ENCODE assay signal across 26 mouse cellular contexts in genomic region chr11:68029079-68029478, GRCm38 (mm10).
DNase-seq lines count a peak whose midpoint lies in the region; ATAC-seq and TF ChIP-seq lines count a peak whose summit lies in the region.
"Had no signal": no experiment of that assay in that cellular context is flagged by ENCODE, and none has a peak within 500 bp of the region (broad histone marks: within the 10 kb centered on the region; RNA-seq: fewer than 3 reads in every experiment).

No protein-coding gene starts in this region.

- no peaks in the 10 kb centered on the region for H3K9me3 ChIP-seq in heart, embryonic 12.5 days (replicated peaks)
- no peaks in the 10 kb centered on the region for H3K9me3 ChIP-seq in kidney, postnatal 0 days (replicated peaks; ENCODE audit: low read length)
- no peaks in the 10 kb centered on the region for H3K9me3 ChIP-seq in liver, embryonic 11.5 days (ENCODE audit: control insufficient read depth, low read length)
- H3K9me3 ChIP-seq: embryonic facial prominence, embryonic 13.5 days; forebrain, embryonic 10.5 days; heart, embryonic 15.5 days; hindbrain, embryonic 13.5 days; limb, embryonic 13.5 days; liver, embryonic 15.5 days; lung, embryonic 15.5 days; neural tube, embryonic 12.5 days had no signal

- H3K27me3 ChIP-seq in heart, embryonic 12.5 days (replicated peaks): no peaks in the 10 kb centered on the region
- H3K27me3 ChIP-seq in kidney, postnatal 0 days (ENCODE audit: insufficient read depth, low read length): no peaks in the 10 kb centered on the region
- no peaks in the 10 kb centered on the region for H3K27me3 ChIP-seq in liver, embryonic 11.5 days (replicated peaks; ENCODE audit: control insufficient read depth, insufficient read depth, low read length)
- H3K27me3 ChIP-seq: embryonic facial prominence, embryonic 13.5 days; heart, embryonic 15.5 days; hindbrain, embryonic 13.5 days; limb, embryonic 13.5 days; liver, embryonic 15.5 days; lung, embryonic 15.5 days; neural tube, embryonic 12.5 days had no signal

- peaks cover 9% of the 10 kb centered on the region for H3K4me1 ChIP-seq in heart, embryonic 12.5 days (replicated peaks)
- H3K4me1 ChIP-seq in kidney, postnatal 0 days (replicated peaks; ENCODE audit: insufficient read depth, low read length): no peaks in the 10 kb centered on the region
- H3K4me1 ChIP-seq in liver, embryonic 11.5 days (replicated peaks; ENCODE audit: control insufficient read depth, insufficient read depth, low read length): peaks cover 4% of the 10 kb centered on the region; the same call in 1 of the 2 replicates

- H3K9ac ChIP-seq in heart, embryonic 12.5 days: no peak overlapping the region
- H3K9ac ChIP-seq in kidney, postnatal 0 days (ENCODE audit: low read depth, low read length): no peak overlapping the region
- no peak overlapping the region for H3K9ac ChIP-seq in liver, embryonic 11.5 days (ENCODE audit: low read depth, low read length)
- H3K9ac ChIP-seq: embryonic facial prominence, embryonic 13.5 days; forebrain, postnatal 0 days; heart, embryonic 15.5 days; hindbrain, embryonic 13.5 days; limb, embryonic 13.5 days; liver, embryonic 15.5 days; lung, embryonic 15.5 days; neural tube, embryonic 12.5 days had no signal

- H3K36me3 ChIP-seq in heart, embryonic 12.5 days: 0 out of 2 replicates have a peak, but pooled peaks cover 4% of the 10 kb centered on the region
- H3K36me3 ChIP-seq in kidney, postnatal 0 days (ENCODE audit: insufficient read depth, low read length): no peaks in the 10 kb centered on the region
- no peaks in the 10 kb centered on the region for H3K36me3 ChIP-seq in liver, embryonic 11.5 days (ENCODE audit: control insufficient read depth, insufficient read depth, low read length)
- H3K36me3 ChIP-seq: embryonic facial prominence, embryonic 13.5 days; forebrain, embryonic 10.5 days; heart, embryonic 15.5 days; hindbrain, embryonic 13.5 days; limb, embryonic 13.5 days; liver, embryonic 15.5 days; lung, embryonic 15.5 days; neural tube, embryonic 12.5 days had no signal

- H3K4me3 ChIP-seq in heart, embryonic 12.5 days: no peak overlapping the region
- H3K4me3 ChIP-seq in kidney, postnatal 0 days (replicated peaks; ENCODE audit: low read depth, low read length): no peak overlapping the region
- no peak overlapping the region for H3K4me3 ChIP-seq in liver, embryonic 11.5 days (ENCODE audit: low read depth, low read length)
- H3K4me3 ChIP-seq: embryonic facial prominence, embryonic 13.5 days; forebrain, embryonic 10.5 days; heart, embryonic 15.5 days; hindbrain, embryonic 13.5 days; layer of hippocampus, adult 2 months; limb, embryonic 13.5 days; liver, embryonic 15.5 days; lung, embryonic 15.5 days; myocyte; neural tube, embryonic 12.5 days had no signal

- no peak for TF ChIP-seq CTCF in kidney, postnatal 0 days (IDR thresholded peaks at IDR 0.05; ENCODE audit: low read depth)

- ATAC-seq in heart, embryonic 12.5 days (ENCODE audit: insufficient number of reproducible peaks, low FRiP score): peak; percentile 68; the same call in 1 of the 2 replicates
- 0 out of 2 replicates have a peak, but pooled peaks have one; percentile 43 for ATAC-seq in kidney, postnatal 0 days (replicated peaks; ENCODE audit: low FRiP score, low read depth)
- peak; percentile 70 for ATAC-seq in liver, embryonic 11.5 days (replicated peaks; ENCODE audit: low FRiP score)
- ATAC-seq: CD4-positive, CD25-positive, alpha-beta regulatory T cell, adult 4 months; forebrain, postnatal 0 days; intestine, postnatal 0 days had no signal

- H3K4me2 ChIP-seq in heart, embryonic 12.5 days: no peak overlapping the region
- no peak overlapping the region for H3K4me2 ChIP-seq in kidney, postnatal 0 days (ENCODE audit: low read length)
- no peak overlapping the region for H3K4me2 ChIP-seq in liver, embryonic 11.5 days
- H3K4me2 ChIP-seq: embryonic facial prominence, embryonic 13.5 days; heart, embryonic 15.5 days; hindbrain, embryonic 13.5 days; limb, embryonic 13.5 days; liver, embryonic 15.5 days; lung, embryonic 15.5 days; midbrain, embryonic 11.5 days; neural tube, embryonic 12.5 days had no signal

- intact Hi-C loops in heart, postnatal 25 days (cut with DNase I): no loop called here

- 55% methylated on average over 4 of the region's 4 CpGs for WGBS in heart, embryonic 12.5 days
- 22% methylated on average over 4 of the region's 4 CpGs for WGBS in kidney, postnatal 0 days
- 54% methylated on average over 4 of the region's 4 CpGs for WGBS in liver, embryonic 11.5 days

- H3K27ac ChIP-seq in heart, embryonic 12.5 days (ENCODE audit: poor library complexity, severe bottlenecking): no peak overlapping the region
- H3K27ac ChIP-seq in kidney, postnatal 0 days: no peak overlapping the region
- no peak overlapping the region for H3K27ac ChIP-seq in liver, embryonic 11.5 days (ENCODE audit: low read depth, low read length)
- H3K27ac ChIP-seq: embryonic facial prominence, embryonic 13.5 days; forebrain, embryonic 10.5 days; heart, embryonic 15.5 days; layer of hippocampus, adult 2 months; limb, embryonic 13.5 days; liver, embryonic 15.5 days; lung, embryonic 15.5 days; neural tube, embryonic 12.5 days had no signal

- no peak for DNase-seq in heart, postnatal 25 days (ENCODE audit: low spot score)
- no peak for DNase-seq in kidney, postnatal 0 days (ENCODE audit: low spot score)
- DNase-seq in kidney, adult 18-20 months: no peak
- no peak for DNase-seq in liver, embryonic 11.5 days (ENCODE audit: low spot score)
- DNase-seq in retina, postnatal 1 day: peak; percentile 27
- no peak for DNase-seq in urinary bladder, postnatal 10 days (ENCODE audit: low spot score)
- DNase-seq: adrenal gland, postnatal 36 days; cerebellum, adult 8-10 months; cerebellum, postnatal 36 days; forebrain, postnatal 0 days; heart, postnatal 36 days; kidney, postnatal 25 days had no signal
